Mouse (Mus musculus) liver, embryonic 14.5 days (tissue): ENCODE data around the gene Chd9.

Experiments used
- CTCF ChIP-seq: IDR thresholded peaks from 2 replicates; pipeline ENCODE4 v1.5.1; 2016; ENCODE audit warnings: antibody characterized with exemption, low read depth, control low read depth
- EP300 ChIP-seq: IDR thresholded peaks from 2 replicates; pipeline ENCODE4 v1.6.1; 2016; ENCODE audit warnings: antibody characterized with exemption, low read depth

- TF ChIP-seq CTCF (no peak), EP300 (no peak)
Observed at GRCm38 (mm10) chr8:90878551-90878950, 50.4 kb downstream of the Chd9 start.
